Mouse (Mus musculus): Measurements from ENCODE around the gene Slc17a3.

The Slc17a3 gene

GRCm38 (mm10) chr13:23839308-23839707 lies at the start of gene Slc17a3:
Gene Slc17a3, plus strand, starts transcription at chr13:23839434.
- CTCF ChIA-PET, result no interaction called here

GRCm38 (mm10) chr13:23792520-23792919 lies 46.7 kb upstream of the Slc17a3 start:
- CTCF ChIA-PET, result interaction anchor here (0.6 to 0.7 kb wide), 2 partner anchors 490 to 1109 kb away, joined by 3 read pairs; no protein-coding TSS in a partner anchor

DNA sequence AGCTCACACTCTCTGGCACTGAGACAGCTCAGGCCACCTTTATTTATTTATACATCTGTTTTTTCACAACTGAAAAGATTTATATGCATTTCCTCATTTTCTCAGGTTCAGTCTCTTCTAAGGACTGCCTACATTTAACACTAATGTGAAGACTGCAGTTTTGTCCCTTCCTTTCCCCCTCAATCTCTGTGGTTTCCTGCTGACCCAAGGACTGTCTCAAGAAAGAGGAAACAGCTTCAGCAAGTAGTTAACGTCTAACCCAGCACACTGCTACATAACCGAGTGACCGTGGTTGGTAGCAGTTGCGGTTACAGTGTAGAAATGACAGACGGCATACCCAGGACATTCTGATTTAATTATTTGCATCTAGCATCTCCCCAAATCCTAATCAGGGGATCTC lies 39.8 kb upstream of the Slc17a3 start:
- CTCF ChIA-PET, result no interaction called here

GRCm38 (mm10) chr13:23804532-23804931 lies 34.7 kb upstream of the Slc17a3 start:
- CTCF ChIA-PET, result no interaction called here

DNA sequence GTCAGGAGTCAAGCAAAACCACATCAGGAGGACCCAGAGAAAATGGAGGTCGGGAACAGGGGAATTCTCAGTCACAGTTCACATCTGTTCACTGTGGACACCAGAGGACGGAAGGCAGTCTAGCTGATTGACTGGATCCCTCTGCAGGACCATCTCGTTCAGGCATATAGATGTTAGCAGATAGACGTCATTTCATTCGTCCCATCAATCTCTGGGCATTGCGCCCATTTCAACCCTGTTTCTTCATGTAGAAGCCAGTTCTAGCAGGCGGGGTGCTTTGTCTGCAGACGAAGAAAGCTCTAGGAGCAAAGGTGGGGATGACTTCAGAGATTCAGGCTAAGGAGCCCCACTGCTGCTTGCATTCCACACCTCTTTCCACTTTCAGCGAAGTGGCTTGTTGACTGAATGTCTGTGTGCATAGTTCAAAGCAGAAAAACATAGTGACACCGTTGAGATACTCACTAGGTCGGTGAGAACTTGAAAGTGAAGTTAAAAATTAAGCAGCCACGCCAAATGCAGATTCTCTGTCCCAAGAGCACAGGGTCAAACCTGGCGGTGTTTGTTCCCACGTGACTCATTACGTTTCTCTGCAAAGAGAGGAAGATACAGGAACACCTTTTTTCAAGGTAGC lies 32.7 kb upstream of the Slc17a3 start, which contains the start of gene Slc17a2:
TSS of gene Slc17a2 (plus strand) at position 572 of the 631 bp plus-strand sequence.
- CTCF ChIA-PET, result no interaction called here

GRCm38 (mm10) chr13:23816148-23816547 lies 23.1 kb upstream of the Slc17a3 start:
- CTCF ChIA-PET, result no interaction called here

- CTCF ChIA-PET, result no interaction called here
These were observed 18.9 kb upstream of the Slc17a3 start for GRCm38 (mm10) chr13:23820179-23820940.

DNA sequence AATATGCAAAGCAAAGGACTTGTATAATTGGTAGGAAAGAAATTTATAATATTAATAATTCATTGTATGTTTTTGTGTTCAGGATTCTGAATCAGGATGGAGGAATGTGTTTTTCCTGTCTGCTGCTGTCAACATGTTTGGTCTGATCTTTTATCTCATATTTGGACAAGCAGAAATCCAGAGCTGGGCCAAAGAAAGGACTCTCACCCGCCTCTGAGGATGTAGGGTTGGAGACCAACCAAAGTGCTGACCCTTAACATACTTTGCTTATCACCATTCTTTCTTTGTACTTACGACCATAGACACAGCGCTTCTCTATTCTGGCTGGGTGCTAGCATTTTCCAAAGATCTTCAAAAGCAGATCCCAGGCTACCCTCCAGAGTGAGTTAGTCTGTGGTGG lies 17.0 kb upstream of the Slc17a3 start:
- CTCF ChIA-PET, result no interaction called here

DNA sequence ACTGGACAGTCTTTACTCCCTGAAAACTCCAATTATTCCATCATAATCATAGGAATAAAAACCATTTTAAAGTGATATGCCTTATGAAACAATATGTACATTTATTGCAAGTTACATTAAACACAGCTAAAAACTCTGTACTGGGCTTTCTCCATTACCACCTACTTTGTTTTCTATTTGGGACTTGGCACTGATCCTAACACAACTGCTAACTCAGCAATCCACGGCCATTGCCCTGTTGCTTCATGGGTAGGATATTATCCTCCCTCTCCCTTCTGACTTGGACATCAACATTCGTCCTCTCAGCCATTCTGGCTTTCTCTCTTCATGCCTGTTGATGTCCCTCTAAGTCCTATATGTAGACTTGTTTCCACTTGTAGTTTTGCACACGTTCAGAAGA lies 12.6 kb upstream of the Slc17a3 start:
- CTCF ChIA-PET, result no interaction called here

DNA sequence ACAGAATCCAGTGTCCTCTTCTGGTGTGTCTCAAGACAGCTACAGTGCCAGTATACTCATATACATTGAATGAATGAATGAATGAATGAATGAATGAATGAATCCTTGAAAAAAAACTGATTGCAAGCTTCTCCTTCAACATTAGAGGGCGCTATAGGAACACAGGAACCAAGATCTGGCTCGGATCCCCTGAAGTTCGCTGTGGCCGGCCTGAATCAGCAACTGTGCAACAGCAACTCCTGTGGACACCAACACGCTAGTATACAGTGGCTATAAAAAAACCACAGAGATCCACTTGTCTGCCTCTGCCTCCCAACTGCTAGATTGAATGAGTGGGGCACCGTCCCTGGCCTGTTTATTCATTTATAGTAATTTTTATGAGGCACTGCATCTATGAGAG lies 6.2 kb upstream of the Slc17a3 start:
- CTCF ChIA-PET, result no interaction called here

DNA sequence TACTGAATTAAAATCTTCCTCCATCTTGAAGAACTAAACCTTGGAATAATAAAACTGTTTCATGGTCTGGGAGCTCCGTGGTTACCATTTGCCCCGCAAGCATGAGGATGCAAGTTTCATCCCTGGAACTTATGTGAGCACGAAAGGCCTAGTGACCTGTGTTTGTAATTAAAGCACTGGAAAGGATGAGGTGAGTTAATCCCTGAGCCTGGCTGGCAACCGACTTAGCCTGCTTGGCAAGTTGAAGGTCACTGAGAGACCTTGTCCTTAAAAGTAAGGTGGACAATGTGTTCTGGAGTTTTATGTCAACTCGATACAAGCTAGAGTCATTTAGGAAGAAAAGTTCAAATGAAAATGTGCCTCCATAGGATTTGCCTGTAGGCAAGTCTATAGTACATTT lies 4.4 kb upstream of the Slc17a3 start:
- CTCF ChIA-PET, result no interaction called here

GRCm38 (mm10) chr13:23836630-23837029 lies 2.6 kb upstream of the Slc17a3 start:
- CTCF ChIA-PET, result no interaction called here

GRCm38 (mm10) chr13:23845851-23846250 lies 6.6 kb downstream of the Slc17a3 start:
- CTCF ChIA-PET, result no interaction called here

- CTCF ChIA-PET, result no interaction called here
These were observed 10.1 kb downstream of the Slc17a3 start for GRCm38 (mm10) chr13:23849299-23849698.

DNA sequence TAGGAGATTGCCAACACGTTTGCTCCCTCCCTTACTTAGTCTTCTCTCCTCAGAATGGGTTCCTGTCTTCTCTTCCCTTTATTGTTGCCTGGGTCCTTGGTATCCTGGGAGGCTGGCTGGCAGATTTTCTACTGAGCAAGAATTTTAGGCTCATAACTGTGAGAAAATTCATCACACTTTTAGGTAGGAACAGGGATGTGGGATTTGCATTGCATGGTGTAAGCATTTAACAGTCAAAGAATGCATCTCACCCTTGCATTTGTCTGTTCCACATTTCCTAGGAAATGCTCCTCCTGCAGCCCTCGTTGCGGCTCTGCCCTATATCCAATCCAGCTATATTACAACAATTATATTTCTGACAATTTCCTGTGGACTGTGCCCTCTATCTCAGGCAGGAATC lies 17.2 kb downstream of the Slc17a3 start:
- CTCF ChIA-PET, result no interaction called here

DNA sequence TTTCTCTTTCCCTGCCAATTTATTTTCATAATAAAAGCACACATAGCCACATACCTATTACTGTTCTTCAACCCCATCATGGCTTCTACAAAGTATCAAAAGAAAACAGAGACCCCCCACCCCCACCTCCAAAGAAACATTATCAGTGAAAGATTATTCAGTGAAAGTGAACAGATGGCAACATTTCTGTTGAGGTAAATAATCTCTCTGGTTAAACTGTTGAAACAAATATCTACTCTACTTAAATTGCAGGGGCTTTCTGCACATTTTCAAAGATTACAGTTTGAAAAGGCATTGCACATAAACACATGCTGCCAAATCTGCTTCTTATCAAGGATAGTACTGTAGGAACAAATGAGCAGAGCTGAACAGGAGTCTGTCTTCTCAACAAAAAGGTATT lies 22.6 kb downstream of the Slc17a3 start:
- CTCF ChIA-PET, result no interaction called here

- CTCF ChIA-PET, result no interaction called here
These were observed 25.5 kb downstream of the Slc17a3 start for GRCm38 (mm10) chr13:23864711-23865110.

DNA sequence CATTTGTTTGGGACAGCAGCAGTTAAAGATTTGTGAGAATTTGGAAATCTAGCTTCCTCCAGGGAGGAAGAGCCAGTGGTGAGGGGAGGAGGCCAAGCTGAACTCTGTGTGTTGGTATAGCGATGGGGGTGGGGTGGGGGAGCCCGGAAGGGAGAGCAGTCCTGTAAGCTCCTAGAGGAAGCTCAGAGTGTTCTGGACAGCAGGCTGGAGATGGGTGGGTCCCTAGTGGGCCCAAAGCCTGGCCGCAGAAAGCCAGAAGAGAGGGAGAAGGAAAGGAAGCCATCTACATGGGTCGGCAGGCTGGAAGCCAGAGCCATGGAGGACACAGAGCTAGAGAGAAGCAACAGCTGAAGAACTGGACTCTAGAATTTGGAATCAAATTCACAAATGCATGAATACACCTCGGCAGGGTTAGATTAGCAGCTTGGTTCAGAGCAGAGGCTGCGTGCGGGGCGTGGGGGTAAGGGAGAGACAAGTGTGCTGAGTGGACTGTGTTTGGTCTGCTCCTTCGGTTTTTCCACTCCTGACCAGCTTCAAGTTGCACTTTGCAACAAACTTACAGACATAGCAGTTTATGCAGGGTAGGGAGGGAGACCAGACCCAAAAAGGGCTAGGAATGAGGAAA lies 27.0 kb downstream of the Slc17a3 start:
- CTCF ChIA-PET, result no interaction called here

DNA sequence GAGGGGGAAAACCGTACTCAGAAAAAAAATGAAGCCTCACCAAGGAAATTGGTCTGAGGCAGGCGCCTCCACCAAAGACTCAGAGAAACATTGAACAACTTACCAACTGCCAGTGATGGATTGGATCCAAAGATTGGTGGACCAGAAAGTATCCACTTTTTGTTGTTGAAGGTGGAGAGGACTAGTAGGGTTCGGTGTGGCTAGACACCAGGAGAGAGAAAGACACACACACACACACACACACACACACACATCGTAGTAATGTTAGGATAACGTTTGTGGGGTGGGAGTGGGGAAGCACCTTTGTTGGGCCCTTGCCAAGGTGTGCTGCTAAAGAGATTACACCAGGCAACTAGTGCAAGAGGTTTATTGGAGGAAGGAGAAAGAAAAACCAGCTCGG lies 27.8 kb downstream of the Slc17a3 start:
- CTCF ChIA-PET, result interaction anchor here (0.7 kb wide), 1 partner anchor 215 kb away, joined by 4 read pairs; no protein-coding TSS in a partner anchor

DNA sequence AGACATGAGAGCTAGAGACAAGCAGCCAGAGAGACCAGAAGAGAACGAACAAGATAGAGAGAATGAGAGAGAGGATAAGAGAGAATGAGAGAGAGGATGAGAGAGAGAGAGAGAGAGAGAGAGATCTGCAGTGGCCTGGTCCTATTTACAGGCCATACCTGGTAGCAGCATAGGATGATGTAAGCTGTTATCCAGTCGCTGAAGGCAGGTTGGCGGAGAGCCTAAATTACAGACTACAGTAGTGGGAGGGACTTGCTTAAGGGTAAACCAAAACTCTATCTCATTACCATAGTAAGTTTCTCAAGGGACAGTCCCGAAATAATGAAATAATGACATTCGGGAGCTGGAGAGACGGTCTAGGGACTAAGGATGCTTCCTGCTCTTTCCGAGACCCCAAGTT lies 28.2 kb downstream of the Slc17a3 start, which contains the start of gene Slc17a1:
TSS of gene Slc17a1 (plus strand) at position 346 of the 400 bp plus-strand sequence.
- CTCF ChIA-PET, result interaction anchor here (0.7 kb wide), 1 partner anchor 214 kb away, joined by 4 read pairs; no protein-coding TSS in a partner anchor

DNA sequence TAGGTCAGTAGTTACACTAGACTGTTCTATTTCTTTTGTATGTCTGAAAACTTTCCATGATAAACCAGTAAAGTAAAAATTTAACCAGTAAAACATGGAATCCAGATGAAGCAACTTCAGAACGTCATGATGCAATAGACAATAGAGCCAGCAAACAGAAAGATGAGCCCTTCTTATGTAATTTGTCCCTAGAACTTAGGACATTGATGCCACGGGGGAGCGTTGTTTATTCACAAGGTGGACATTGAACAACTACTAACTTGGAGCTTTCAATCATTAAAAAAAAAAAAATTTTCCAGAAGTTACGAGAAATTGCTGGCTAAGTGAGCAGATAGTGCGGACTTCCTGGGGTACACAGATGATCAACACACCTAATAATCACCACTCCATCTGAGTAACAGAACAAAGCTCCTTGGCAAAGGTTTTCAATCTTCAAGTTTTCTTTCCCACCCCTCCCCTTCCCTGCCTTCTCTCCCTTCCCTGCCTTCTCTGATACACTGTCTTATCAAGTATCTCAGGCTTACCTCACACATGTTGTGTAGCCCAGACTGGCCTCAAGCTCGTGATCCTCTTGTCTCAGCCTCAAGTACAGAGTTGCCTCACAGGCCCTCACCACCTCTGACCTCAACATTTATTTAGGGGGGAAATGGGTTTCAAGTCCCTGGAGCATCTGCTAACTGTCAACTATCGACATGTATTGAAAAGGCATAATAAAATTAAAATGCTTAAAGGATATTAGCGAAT lies 29.7 kb downstream of the Slc17a3 start:
- CTCF ChIA-PET, result no interaction called here

DNA sequence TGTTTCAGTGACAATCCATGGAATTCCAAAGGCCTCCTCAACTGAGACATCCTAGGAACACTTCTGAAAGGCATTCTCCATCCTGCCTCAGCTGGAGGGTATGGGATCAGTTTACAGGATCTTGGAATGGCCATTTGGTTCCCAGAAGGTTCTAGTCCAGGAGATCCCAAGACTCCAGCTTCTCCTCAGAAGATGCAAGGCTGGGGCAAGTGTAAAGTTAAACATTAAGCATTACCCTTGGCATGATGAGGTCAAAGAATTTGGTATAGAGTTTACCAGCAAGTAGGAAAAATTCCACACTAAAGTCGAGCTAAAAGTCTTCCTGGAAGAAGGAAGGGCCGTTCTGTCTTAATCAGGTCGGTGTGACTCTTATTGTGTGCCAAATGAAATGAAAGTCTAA lies 30.8 kb downstream of the Slc17a3 start:
- CTCF ChIA-PET, result no interaction called here
